Mouse (Mus musculus): ENCODE results near the gene Pip5k1c.

DNA sequence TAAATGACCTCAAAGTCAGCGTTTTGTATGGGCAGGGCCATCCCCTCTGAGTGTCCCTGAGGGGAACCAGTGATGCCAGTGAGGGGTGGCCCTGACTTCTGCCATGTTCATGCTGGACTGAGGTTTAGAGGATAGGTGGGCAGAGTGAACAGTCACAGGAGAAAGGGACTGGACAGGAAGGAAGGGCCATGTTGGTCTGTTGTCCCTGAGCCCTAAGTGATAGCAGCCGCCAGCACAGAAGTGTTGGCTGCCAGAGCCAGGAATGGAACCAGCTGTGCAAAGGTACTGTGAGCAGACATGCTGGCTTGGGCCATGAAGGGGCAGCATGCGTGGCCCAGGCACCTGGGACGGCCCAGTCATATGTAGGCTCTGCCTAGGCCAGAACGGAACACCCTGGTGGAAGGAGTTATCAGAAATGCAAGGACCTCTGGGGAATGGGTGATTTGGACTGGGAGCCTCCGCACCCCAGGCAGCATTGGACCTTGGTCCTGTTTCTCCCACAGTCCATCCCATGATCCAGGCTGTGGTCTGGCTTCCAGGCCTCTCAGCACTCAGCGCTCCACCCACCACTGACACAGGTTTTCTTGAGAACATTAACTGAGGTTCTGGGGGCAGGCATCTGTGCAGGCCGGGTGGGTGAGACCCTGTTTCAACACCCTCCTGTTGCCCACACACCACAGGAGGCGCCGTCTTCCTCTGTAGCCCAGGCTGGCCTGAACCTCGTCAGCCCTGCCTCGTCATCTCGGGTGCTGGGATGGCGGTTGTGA lies 7.0 kb downstream of the Pip5k1c start:
- no peak for TF ChIP-seq SRF (IDR thresholded peaks at IDR 0.05; ENCODE audit: control insufficient read depth, insufficient read length, low read depth)
- no peak for TF ChIP-seq POLR2A (IDR thresholded peaks at IDR 0.05; ENCODE audit: insufficient read length, low read depth)
- no peak for TF ChIP-seq MAX (IDR thresholded peaks at IDR 0.05; ENCODE audit: low read depth)
- no peak for TF ChIP-seq MYOG (IDR thresholded peaks at IDR 0.05; ENCODE audit: control insufficient read depth in 1 of 3, insufficient read depth in 1 of 3, insufficient read length in 2 of 3, low read depth in 2 of 3)
- TF ChIP-seq TCF3 (IDR thresholded peaks at IDR 0.05; ENCODE audit: insufficient read length, low read depth), result no peak
- TF ChIP-seq USF1 (IDR thresholded peaks at IDR 0.05; ENCODE audit: low read depth), result no peak
- no peak for TF ChIP-seq REST (IDR thresholded peaks at IDR 0.05; ENCODE audit: insufficient read depth, insufficient read length)
- no peak for TF ChIP-seq POLR2AphosphoS2 (IDR thresholded peaks at IDR 0.05; ENCODE audit: insufficient read length, low read depth)

All from myocyte (in vitro differentiated cells).